Mouse (Mus musculus): ENCODE results near the gene Tubb2b.
"Not testable (repeated sequence)": the region's sequence is repeated elsewhere in the genome, so short reads cannot be mapped to it uniquely, and the experiment has no call there.

Tubb2b gene

GRCm38 (mm10) chr13:34106999-34107398, 23.3 kb downstream of the Tubb2b start:
- DNase-seq (ENCODE audit: low spot score) = no peak

- no peak for DNase-seq (ENCODE audit: low spot score)
Measured at GRCm38 (mm10) chr13:34106256-34106655, 24.0 kb downstream of the Tubb2b start.

DNA sequence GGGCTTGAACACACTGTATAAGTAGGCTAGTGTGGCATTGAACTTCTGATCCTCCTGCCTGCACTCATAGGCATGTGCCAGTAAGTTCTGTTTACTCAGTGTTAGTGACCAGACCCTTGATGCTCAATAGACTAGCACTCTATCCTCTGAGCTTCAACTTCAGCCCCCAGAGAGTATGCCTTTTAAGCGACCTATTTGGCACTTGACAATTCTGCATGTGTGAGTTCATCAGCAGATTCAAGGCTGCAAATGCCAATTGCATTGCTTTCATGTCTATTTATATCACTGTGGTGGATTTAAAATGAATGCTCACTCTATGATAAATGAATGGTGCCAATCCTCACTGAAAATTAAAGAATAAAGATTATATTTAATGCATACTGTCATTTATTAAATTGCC, 24.9 kb downstream of the Tubb2b start:
- no peak for DNase-seq (ENCODE audit: low spot score)

- no peak for DNase-seq (ENCODE audit: low spot score)
Measured at GRCm38 (mm10) chr13:34101908-34102307, 28.4 kb downstream of the Tubb2b start.

DNA sequence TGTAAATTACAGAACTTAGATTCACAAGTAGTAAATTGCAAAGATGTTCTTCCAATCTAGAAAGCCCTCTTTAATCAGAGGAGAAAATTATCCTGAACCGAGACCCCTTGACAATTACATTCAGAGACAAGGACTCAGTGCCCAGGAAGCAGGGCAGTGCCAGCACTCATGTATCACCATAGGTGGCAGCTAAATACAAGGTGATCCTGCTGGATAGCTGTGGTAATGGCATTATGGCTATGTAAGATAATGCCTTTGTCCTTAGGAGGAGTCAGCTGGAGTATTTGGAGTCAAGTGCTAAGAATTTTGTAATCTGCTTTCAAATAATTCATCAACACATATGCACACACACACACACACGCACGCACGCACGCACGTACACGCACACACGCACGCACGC, 29.0 kb downstream of the Tubb2b start:
- no peak for DNase-seq (ENCODE audit: low spot score)

GRCm38 (mm10) chr13:34100733-34101132, 29.5 kb downstream of the Tubb2b start:
- no peak for DNase-seq (ENCODE audit: low spot score)

- no peak for DNase-seq (ENCODE audit: low spot score)
Measured at GRCm38 (mm10) chr13:34097086-34097485, 33.2 kb downstream of the Tubb2b start.

GRCm38 (mm10) chr13:34096455-34096854, 33.8 kb downstream of the Tubb2b start:
- no peak for DNase-seq (ENCODE audit: low spot score)

DNA sequence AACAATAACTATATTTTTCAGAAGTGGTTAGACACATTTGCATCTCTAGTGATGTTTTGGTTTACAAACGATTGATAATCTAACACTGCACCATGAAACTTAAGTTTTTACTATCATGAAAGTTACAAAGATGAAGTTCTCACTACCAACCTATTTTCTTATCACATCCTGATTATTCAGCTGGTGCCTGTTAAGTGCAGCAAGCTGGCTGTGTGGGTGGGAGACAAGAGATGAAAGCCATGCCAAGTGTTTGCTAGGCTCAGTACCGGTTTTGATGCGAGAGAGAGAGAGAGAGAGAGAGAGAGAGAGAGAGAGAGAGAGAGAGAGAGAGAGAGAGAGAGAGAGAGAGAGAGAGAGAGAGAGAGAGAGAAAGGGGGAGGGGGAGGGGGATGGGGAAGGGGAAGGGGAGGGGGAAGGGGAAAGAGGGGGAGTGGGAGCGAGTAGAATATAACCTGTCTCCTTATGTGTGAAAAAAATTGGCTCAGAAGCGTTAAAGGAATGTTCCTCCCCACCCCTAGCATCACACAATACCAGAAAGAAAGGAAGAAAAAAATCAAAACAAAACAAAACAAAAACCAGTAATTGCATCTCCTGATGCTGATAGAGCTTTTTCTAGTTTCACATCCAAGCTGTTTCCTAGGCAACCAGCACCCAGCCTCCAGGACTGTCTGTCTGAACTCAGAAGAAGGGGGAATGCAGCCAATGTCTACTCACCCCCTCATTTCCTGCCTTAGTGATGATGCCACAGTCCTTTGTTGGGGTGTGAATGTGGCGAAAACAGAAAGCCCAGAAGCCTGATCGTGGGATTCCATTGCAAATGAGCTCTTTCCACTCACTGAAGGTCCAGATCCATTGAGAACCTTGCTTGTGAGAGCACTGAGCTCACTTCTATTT, 34.5 kb downstream of the Tubb2b start:
- peak; percentile 83 for DNase-seq (ENCODE audit: low spot score)

DNA sequence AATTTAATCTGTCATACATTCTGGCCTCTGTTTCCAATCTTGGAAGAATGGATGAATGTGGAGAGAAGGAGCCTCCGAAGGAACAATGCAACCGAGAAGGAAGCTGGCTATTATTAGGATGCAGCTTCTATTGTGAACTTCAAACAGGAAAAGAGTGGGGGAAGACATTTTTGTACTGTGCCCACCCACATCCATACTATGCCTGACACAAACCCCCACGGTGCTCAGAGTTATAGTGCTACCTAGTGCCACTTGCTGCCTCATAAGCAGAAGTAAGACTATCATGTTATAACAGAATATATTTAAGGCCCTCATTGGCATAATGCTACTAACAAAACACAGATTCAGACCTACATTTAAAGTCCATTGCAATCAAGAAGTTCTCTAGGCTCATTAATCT, 40.9 kb downstream of the Tubb2b start:
- DNase-seq (ENCODE audit: low spot score) = no peak

GRCm38 (mm10) chr13:34088871-34089288, 41.4 kb downstream of the Tubb2b start:
- DNase-seq (ENCODE audit: low spot score) = no peak

DNA sequence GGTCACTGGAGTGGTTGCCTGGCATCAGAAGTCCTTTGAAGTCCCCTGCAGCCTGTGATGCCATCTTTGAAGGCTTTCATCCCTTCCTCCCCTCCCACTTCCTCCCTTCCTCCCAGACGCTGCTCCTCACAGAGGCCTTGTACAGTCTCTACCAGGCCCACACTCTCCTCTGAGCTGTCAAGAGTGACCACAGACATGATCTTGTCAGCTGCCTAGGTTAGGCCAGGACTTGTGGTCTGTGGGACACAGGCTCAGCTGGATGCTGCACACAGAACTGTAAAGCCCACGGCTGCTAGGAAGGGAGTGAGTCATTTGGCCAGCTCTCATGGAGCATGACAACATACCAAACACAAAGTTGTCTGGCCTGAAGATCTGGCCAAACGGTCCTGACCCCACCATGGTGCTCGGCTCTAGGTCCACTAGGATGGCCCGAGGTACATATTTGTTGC, 42.0 kb downstream of the Tubb2b start:
- not testable (repeated sequence) for DNase-seq (ENCODE audit: low spot score)

DNA sequence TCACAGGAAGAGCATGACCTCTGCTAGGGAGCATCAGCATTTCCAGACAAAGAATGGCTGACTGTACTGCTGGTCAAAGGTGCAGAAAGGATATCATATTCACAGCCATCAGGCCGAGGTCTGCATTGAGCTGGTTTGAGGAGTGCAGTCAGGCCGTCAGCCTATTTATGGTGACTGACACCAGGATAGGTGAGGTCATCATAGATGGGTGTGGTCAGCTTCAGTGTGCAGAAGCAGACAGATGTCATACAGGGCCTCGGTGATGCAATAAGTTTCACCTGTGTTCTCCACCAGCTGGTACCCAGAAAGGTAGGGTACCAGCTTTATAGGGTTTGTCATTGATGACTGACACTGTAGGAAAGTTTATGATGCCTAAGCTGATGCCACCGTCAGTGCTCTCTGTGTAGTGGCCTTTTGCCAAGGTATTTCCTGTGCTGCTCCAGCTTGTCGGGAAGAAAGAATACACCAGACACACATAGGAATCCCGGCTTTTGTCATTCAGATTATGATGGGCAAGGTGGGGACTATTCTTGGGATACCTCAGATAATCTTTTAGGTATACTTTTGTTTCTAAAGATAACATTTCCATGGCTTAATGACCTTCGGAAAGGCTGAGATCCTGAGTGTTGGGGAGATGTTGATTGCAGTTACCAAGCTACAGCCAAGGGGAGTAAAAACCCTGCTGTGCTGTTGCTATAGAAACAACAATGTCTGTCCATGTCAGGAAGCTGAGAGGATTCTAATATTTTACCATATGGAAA, 43.0 kb downstream of the Tubb2b start:
- DNase-seq (ENCODE audit: low spot score) = no peak

GRCm38 (mm10) chr13:34084026-34084750, 46.1 kb downstream of the Tubb2b start:
- DNase-seq (ENCODE audit: low spot score) = no peak

GRCm38 (mm10) chr13:34081926-34082325, 48.3 kb downstream of the Tubb2b start:
- no peak for DNase-seq (ENCODE audit: low spot score)

- no peak for DNase-seq (ENCODE audit: low spot score)
Measured at GRCm38 (mm10) chr13:34079801-34080200, 50.5 kb downstream of the Tubb2b start.

DNA sequence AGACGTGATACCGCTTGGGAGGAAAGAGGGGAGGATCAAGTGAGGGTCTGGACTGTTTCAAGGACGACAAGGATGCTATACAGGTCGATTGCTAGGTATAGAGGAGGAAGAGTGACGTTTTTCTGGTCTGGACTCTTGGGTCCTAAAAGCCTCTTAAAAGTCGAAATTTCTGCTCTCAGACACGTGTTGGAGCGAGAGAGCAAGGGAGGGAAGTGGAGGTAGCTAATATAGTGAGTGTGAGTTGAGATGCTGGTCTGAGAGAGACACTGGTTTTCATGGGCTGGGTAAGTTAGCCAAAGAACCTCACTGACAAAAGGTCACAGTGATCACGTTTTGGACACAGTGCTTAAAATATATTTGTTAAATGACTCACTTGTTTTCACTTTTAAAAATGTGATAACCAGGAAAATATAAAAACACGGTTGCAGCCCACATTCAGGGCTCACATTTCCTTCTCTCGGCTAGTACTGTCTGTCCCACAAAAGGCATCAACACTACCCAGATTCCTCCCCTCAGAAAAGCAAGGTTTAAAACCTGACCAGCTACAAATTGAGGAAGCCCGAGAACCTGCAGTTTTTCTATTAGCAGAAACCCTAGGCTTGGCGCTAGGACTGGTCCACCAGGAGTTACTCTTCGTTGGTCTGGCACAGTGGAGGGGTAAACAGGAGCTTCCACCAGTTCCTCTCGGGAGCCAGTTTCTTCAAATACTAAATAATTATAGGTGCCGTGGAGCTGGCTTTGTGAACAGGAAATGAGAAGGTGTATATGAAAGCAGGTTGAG, 51.6 kb downstream of the Tubb2b start:
- DNase-seq (ENCODE audit: low spot score) = no peak

DNA sequence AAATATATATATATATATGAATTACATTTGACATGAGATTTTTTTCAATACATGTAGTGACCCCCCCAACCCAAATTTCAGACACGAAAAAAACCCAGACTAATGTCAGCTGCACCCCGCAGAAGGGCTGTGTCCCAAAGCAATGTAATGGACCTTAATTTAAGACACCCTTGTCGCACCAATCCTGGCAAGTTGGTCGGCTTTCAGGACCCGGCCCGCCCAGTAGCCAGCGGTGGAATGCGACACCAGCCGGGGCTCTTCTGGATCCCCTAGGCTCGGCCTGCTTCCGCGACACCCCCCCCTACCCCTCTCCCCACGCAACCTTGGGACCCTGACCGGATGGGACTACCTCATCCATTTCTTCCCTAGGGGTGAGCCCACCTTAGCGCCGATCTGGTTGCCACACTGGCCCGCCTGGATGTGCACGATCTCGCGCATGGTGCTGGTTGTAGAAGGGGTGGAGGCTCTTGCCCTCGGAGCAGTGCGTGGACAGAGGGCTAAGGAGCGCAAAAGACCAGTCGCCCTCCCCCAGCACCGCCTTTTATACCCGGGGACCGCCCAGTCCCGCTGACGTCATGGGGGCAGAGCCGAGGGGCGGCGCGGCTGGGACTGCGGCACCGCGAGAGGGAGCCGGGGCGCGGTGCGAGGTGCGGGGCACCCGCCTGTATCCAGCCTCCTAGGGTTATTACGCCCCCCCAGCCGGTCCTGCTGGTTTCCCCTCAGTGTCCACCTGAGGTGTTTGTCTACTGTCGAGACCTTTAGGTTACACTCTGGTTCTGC, 52.6 kb downstream of the Tubb2b start, which contains the start of gene Tubb2a:
Gene Tubb2a, minus strand, starts transcription at position 516 of the 780 bp plus-strand sequence.
- DNase-seq (ENCODE audit: low spot score) = peak; percentile 69
